19 mouse cellular contexts compared by ENCODE assay signal in the genomic region with DNA sequence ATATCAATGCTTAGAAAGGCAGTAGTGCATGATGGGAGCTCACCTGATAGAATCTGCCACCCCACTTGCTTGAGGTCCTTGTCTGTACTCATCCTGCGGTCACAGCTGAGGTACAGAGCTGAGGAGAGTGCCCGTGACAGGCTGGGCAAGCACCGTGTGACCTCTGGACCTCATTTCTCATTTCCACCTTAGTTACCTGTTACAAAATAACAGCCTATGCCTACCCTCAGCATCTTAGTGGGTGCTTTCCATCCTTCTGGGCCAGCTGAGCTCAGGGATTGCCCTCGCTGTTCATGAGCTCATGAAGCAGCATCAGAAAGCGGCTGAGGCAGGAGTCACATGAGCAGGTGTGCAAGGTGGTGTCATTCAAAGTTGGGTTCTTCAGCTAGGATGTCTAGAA.
A peak's percentile ranks its signal among the peaks of the same experiment; 100 is the strongest.
DNase-seq lines count a peak whose midpoint lies in the region; ATAC-seq and TF ChIP-seq lines count a peak whose summit lies in the region.
"Had no signal": no experiment of that assay in that cellular context is flagged by ENCODE, and none has a peak within 500 bp of the region (broad histone marks: within the 10 kb centered on the region; RNA-seq: fewer than 3 reads in every experiment).

No protein-coding gene starts in this region.

- H3K4me2 ChIP-seq in heart, embryonic 13.5 days: no peak overlapping the region
- H3K4me2 ChIP-seq in kidney, postnatal 0 days (ENCODE audit: low read length): no peak overlapping the region
- H3K4me2 ChIP-seq: forebrain, embryonic 13.5 days; heart, embryonic 11.5 days; hindbrain, embryonic 15.5 days had no signal

- 0 out of 2 replicates have a peak overlapping the region, but pooled peaks have one; percentile 43 for H3K27ac ChIP-seq in heart, embryonic 13.5 days (replicated peaks)
- H3K27ac ChIP-seq in kidney, postnatal 0 days: 0 out of 2 replicates have a peak overlapping the region, but pooled peaks have one; percentile 54
- H3K27ac ChIP-seq: embryonic facial prominence, embryonic 10.5 days; forebrain, embryonic 13.5 days; hindbrain, embryonic 10.5 days; hindbrain, embryonic 15.5 days had no signal

- peaks cover 51% of the 10 kb centered on the region for H3K4me1 ChIP-seq in heart, embryonic 13.5 days
- 0 out of 2 replicates have a peak, but pooled peaks cover 12% of the 10 kb centered on the region for H3K4me1 ChIP-seq in kidney, postnatal 0 days (replicated peaks; ENCODE audit: insufficient read depth, low read length)

- H3K27me3 ChIP-seq in heart, embryonic 13.5 days (replicated peaks): no peaks in the 10 kb centered on the region
- no peaks in the 10 kb centered on the region for H3K27me3 ChIP-seq in kidney, postnatal 0 days (ENCODE audit: insufficient read depth, low read length)
- H3K27me3 ChIP-seq: forebrain, embryonic 13.5 days; hindbrain, embryonic 15.5 days; Patski had no signal

- no peak for TF ChIP-seq CTCF in kidney, postnatal 0 days (IDR thresholded peaks at IDR 0.05; ENCODE audit: low read depth)

- peaks cover 17% of the 10 kb centered on the region for H3K36me3 ChIP-seq in heart, embryonic 13.5 days
- H3K36me3 ChIP-seq in kidney, postnatal 0 days (ENCODE audit: insufficient read depth, low read length): no peaks in the 10 kb centered on the region
- H3K36me3 ChIP-seq: hindbrain, embryonic 15.5 days had no signal

- 79% methylated on average over 5 of the region's 5 CpGs for WGBS in heart, embryonic 13.5 days
- 79% methylated on average over 5 of the region's 5 CpGs for WGBS in kidney, postnatal 0 days

- no peak for ATAC-seq in heart, embryonic 13.5 days (ENCODE audit: extremely low read depth, insufficient number of reproducible peaks, low FRiP score, low TSS enrichment)
- 0 out of 2 replicates have a peak, but pooled peaks have one; percentile 8 for ATAC-seq in kidney, postnatal 0 days (replicated peaks; ENCODE audit: low FRiP score, low read depth)
- ATAC-seq: activated CD4-positive, CD25-positive, alpha-beta regulatory T cell, adult 4 months; forebrain, embryonic 13.5 days; forebrain, postnatal 0 days; Patski had no signal

- DNase-seq in heart, adult 8-10 months (ENCODE audit: low spot score): no peak
- peak; percentile 48 to 62 for DNase-seq in kidney, adult 8-10 months
- no peak for DNase-seq in kidney, postnatal 10 days
- no peak for DNase-seq in kidney, postnatal 0 days (ENCODE audit: low spot score)
- no peak for DNase-seq in ovary, postnatal 36 days (ENCODE audit: low spot score)
- DNase-seq in frontal cortex, postnatal 36 days (ENCODE audit: low spot score in 2 of 2): no peak
- DNase-seq: adrenal gland, postnatal 14 days; cerebellum, adult 18-20 months; cerebellum, postnatal 10 days; forebrain, postnatal 0 days; heart, adult 18-20 months had no signal

- no peak overlapping the region for H3K4me3 ChIP-seq in heart, embryonic 13.5 days
- H3K4me3 ChIP-seq in kidney, postnatal 0 days (replicated peaks; ENCODE audit: low read depth, low read length): no peak overlapping the region
- H3K4me3 ChIP-seq: embryonic facial prominence, embryonic 10.5 days; forebrain, embryonic 13.5 days; hindbrain, embryonic 10.5 days; hindbrain, embryonic 15.5 days had no signal

- no peak overlapping the region for H3K9ac ChIP-seq in heart, embryonic 13.5 days
- H3K9ac ChIP-seq in kidney, postnatal 0 days (ENCODE audit: low read depth, low read length): no peak overlapping the region
- H3K9ac ChIP-seq: forebrain, embryonic 13.5 days; forebrain, postnatal 0 days; hindbrain, embryonic 15.5 days had no signal

- H3K9me3 ChIP-seq in heart, embryonic 13.5 days: no peaks in the 10 kb centered on the region
- H3K9me3 ChIP-seq in kidney, postnatal 0 days (replicated peaks; ENCODE audit: low read length): no peaks in the 10 kb centered on the region
- H3K9me3 ChIP-seq: embryonic facial prominence, embryonic 10.5 days; forebrain, embryonic 13.5 days; hindbrain, embryonic 10.5 days; hindbrain, embryonic 15.5 days had no signal

Comparison
In these comparisons a context has a peak if more than half of its experiments do, and no peak if none do; other contexts are left out.
1. DNase-seq: peak in kidney, adult 8-10 months (2 of 2); none in heart, adult 8-10 months (single experiment), kidney, postnatal 10 days (single experiment), kidney, postnatal 0 days (single experiment), ovary, postnatal 36 days (single experiment) and frontal cortex, postnatal 36 days (0 of 2).